Mouse (Mus musculus): ENCODE data around the gene Cfap74. TPM values are rescaled to one million over a fixed set of nuclear protein-coding genes. Genes with fewer than 3 reads are reported as not detected.

Gene Cfap74
- total and polyA plus RNA-seq, 2 experiments from 2014 or later = 5.2 to 5.7 TPM

- ATAC-seq = peak; percentile 72
- WGBS = 1% methylated on average over 54 of the region's 54 CpGs
- Histone ChIP-seq H3K4me3 (ENCODE audit: low read length) (peak overlapping the region; percentile 99), H3K9me3 (ENCODE audit: low read length) (no peaks in the 10 kb centered on the region), H3K9ac (replicated peaks; ENCODE audit: low read length) (peak overlapping the region; percentile 100), H3K4me1 (ENCODE audit: insufficient read depth, low read length) (peaks cover 25% of the 10 kb centered on the region), H3K27ac (peak overlapping the region; percentile 98), H3K27me3 (ENCODE audit: insufficient read depth, low read length) (no peaks in the 10 kb centered on the region), H3K36me3 (ENCODE audit: insufficient read depth, low read length) (no peaks in the 10 kb centered on the region), H3K4me2 (ENCODE audit: low read depth, low read length) (peak overlapping the region; percentile 75)
- DNase-seq (ENCODE audit: low spot score) = peak; percentile 55
- TF ChIP-seq CTCF (IDR thresholded peaks at IDR 0.05; ENCODE audit: low read depth) = no peak
These were observed 82.6 kb downstream of the Cfap74 start for GRCm38 (mm10) chr4:155491529-155492130.

GRCm38 (mm10) chr4:155492131-155492633 lies 83.2 kb downstream of the Cfap74 start:
- ATAC-seq (peak; percentile 6; the same call in 1 of the 2 replicates), DNase-seq (ENCODE audit: low spot score) (peak; percentile 66)
- H3K27ac ChIP-seq = peak overlapping the region; percentile 98
- peak overlapping the region; percentile 75 for H3K4me2 ChIP-seq (ENCODE audit: low read depth, low read length)
- no peak for TF ChIP-seq CTCF (IDR thresholded peaks at IDR 0.05; ENCODE audit: low read depth)
- no peaks in the 10 kb centered on the region for H3K27me3 ChIP-seq (ENCODE audit: insufficient read depth, low read length)
- peaks cover 25% of the 10 kb centered on the region for H3K4me1 ChIP-seq (ENCODE audit: insufficient read depth, low read length)
- H3K9me3 ChIP-seq (ENCODE audit: low read length) = no peaks in the 10 kb centered on the region
- H3K36me3 ChIP-seq (ENCODE audit: insufficient read depth, low read length) = no peaks in the 10 kb centered on the region
- peak overlapping the region; percentile 100 for H3K9ac ChIP-seq (replicated peaks; ENCODE audit: low read length)
- under 1% methylated on average over 47 of the region's 51 CpGs for WGBS
- peak overlapping the region; percentile 99 for H3K4me3 ChIP-seq (ENCODE audit: low read length)

GRCm38 (mm10) chr4:155494891-155495290 lies 85.9 kb downstream of the Cfap74 start:
- Histone ChIP-seq H3K27me3 (ENCODE audit: insufficient read depth, low read length) (no peaks in the 10 kb centered on the region), H3K27ac (0 out of 2 replicates have a peak overlapping the region, but pooled peaks have one; percentile 15), H3K4me1 (ENCODE audit: insufficient read depth, low read length) (peaks cover 22% of the 10 kb centered on the region), H3K9me3 (ENCODE audit: low read length) (no peaks in the 10 kb centered on the region), H3K4me2 (ENCODE audit: low read depth, low read length) (0 out of 2 replicates have a peak overlapping the region, but pooled peaks have one; percentile 75), H3K4me3 (ENCODE audit: low read length) (no peak overlapping the region), H3K9ac (replicated peaks; ENCODE audit: low read length) (no peak overlapping the region), H3K36me3 (ENCODE audit: insufficient read depth, low read length) (no peaks in the 10 kb centered on the region)
- TF ChIP-seq CTCF (IDR thresholded peaks at IDR 0.05; ENCODE audit: low read depth) = no peak
- ATAC-seq (no peak), DNase-seq (ENCODE audit: low spot score) (no peak)
- WGBS = 40% methylated on average over 4 of the region's 4 CpGs

GRCm38 (mm10) chr4:155497963-155498362 lies 89.0 kb downstream of the Cfap74 start:
- Histone ChIP-seq H3K4me3 (ENCODE audit: low read length) (no peak overlapping the region), H3K9ac (replicated peaks; ENCODE audit: low read length) (no peak overlapping the region), H3K4me1 (ENCODE audit: insufficient read depth, low read length) (peaks cover 14% of the 10 kb centered on the region), H3K36me3 (ENCODE audit: insufficient read depth, low read length) (no peaks in the 10 kb centered on the region), H3K27me3 (ENCODE audit: insufficient read depth, low read length) (no peaks in the 10 kb centered on the region), H3K4me2 (ENCODE audit: low read depth, low read length) (no peak overlapping the region), H3K27ac (no peak overlapping the region), H3K9me3 (ENCODE audit: low read length) (no peaks in the 10 kb centered on the region)
- TF ChIP-seq CTCF (IDR thresholded peaks at IDR 0.05; ENCODE audit: low read depth) = no peak
- WGBS = 81% methylated on average over 3 of the region's 3 CpGs
- ATAC-seq = no peak
- no peak for DNase-seq (ENCODE audit: low spot score)

GRCm38 (mm10) chr4:155501126-155501525 lies 92.1 kb downstream of the Cfap74 start:
- Histone ChIP-seq H3K36me3 (ENCODE audit: insufficient read depth, low read length) (no peaks in the 10 kb centered on the region), H3K4me3 (ENCODE audit: low read length) (no peak overlapping the region), H3K27ac (no peak overlapping the region), H3K9me3 (ENCODE audit: low read length) (no peaks in the 10 kb centered on the region), H3K4me1 (ENCODE audit: insufficient read depth, low read length) (peaks cover 3% of the 10 kb centered on the region; the same call in 1 of the 2 replicates), H3K27me3 (ENCODE audit: insufficient read depth, low read length) (no peaks in the 10 kb centered on the region), H3K4me2 (ENCODE audit: low read depth, low read length) (no peak overlapping the region), H3K9ac (replicated peaks; ENCODE audit: low read length) (no peak overlapping the region)
- no peak for DNase-seq (ENCODE audit: low spot score)
- no peak for ATAC-seq
- no peak for TF ChIP-seq CTCF (IDR thresholded peaks at IDR 0.05; ENCODE audit: low read depth)
- WGBS = 61% methylated on average over 2 of the region's 2 CpGs

GRCm38 (mm10) chr4:155505067-155505466 lies 96.1 kb downstream of the Cfap74 start:
- WGBS = 64% methylated on average over 8 of the region's 8 CpGs
- DNase-seq (ENCODE audit: low spot score) = no peak
- H3K27ac ChIP-seq = no peak overlapping the region

More at GRCm38 (mm10) chr4:155505067-155505466, 96.1 kb downstream of the Cfap74 start:
- Histone ChIP-seq H3K9me3 (ENCODE audit: low read length) (no peaks in the 10 kb centered on the region), H3K4me3 (ENCODE audit: low read length) (no peak overlapping the region), H3K4me1 (ENCODE audit: insufficient read depth, low read length) (peaks cover 8% of the 10 kb centered on the region; the same call in 1 of the 2 replicates), H3K4me2 (ENCODE audit: low read depth, low read length) (no peak overlapping the region), H3K27me3 (ENCODE audit: insufficient read depth, low read length) (no peaks in the 10 kb centered on the region), H3K9ac (replicated peaks; ENCODE audit: low read length) (no peak overlapping the region), H3K36me3 (ENCODE audit: insufficient read depth, low read length) (no peaks in the 10 kb centered on the region)
- ATAC-seq = no peak
- TF ChIP-seq CTCF (IDR thresholded peaks at IDR 0.05; ENCODE audit: low read depth) = no peak

All from hindbrain, postnatal 0 days (tissue).